Mouse (Mus musculus) spleen, postnatal 10 days (tissue): Measurements from ENCODE around the gene Itgb1.
A peak's percentile ranks its signal among the peaks of the same experiment; 100 is the strongest.

Source experiments
- DNase-seq, 2 experiments: peaks; one replicate each; pipeline ENCODE4 v3.0.0; 2021 to 2022; ENCODE audit warnings: low spot score in 2 of 2

The Itgb1 gene

DNA sequence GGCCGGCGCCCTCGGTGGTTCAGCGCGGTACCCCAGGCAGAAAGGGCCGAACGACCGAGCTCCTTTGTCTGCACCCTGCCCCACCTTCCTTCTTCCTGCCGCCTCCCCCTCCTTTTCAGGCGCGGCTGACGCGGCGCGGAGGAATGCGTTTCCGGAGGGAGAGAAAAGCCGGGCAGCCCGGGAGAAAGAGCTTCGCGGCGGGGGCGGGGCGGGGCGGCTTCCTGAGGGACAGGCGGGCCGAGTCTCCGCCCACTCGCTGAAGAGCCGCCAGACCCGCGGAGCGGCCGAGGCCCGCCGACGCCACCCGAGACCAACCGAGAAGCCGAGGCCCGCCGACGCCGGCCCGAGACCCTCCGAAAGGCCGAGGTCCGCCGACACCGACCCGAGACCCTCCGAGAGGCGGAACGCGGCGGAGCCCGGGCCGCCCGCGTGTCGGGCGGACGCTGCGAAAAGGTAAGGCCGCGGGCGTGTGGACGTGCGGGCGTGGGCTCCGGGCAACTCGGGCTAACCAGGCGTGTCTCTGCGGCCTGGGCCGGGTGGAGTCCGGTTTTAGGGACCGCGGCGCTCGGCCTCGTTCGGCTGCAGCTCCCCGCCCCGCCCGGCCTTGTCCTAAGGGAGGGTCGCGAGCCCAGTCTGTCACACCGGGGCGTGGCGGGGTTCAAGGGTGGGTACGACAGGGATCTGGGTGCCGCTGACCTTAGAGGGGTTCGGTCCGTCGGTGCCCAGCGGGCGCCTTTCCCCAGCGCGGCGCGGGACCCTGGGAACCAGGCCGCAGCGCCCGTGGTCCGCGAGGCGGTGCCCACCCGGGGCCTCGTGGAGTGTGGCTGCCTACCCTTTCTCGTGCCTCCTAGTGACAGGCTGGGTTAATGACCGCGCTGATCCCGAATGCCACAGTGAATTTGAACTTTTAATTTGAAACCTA lies at the start of gene Itgb1:
Itgb1 (plus strand) TSS at position 148 of the 922 bp plus-strand sequence.
- DNase-seq, result peak; percentile 85 to 89

DNA sequence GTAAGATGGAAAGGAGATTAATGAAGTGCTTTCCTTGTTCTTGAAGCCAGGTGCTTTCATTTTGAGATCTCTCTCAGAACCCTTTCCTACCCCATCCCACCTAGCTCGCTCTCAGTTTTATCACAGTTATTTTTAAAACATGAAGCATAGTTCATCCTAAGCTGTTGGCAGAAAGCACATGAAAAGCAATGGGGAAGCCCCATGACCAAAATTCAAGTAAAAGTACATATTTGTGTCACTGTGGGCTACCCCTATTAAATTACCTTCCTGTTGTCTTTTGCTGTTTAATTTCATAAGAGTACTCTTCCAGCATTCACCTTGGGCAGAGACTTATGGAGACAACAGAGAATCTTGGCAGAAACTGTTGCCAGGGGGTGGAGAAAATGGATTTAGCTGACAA lies 42.4 kb upstream of the Itgb1 start:
- DNase-seq, result no peak

DNA sequence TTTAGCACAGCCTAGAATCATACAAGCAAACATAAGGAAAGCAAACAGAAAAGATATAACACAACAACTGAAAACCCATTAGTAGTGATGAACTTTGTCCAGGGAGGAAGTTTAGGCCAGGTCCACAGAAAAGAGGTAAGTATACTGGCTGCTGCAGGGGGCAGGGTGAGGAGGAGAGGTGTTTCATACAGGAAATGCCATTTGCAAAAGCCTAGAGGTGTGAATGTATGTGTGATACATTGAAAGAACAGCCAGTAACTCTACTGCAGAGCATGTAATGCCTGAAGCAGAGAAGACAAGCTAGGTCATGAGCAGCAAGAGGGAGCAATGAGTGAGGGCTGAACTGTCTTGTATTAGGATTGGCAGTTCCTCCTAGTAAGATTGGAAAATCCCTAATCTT lies 40.0 kb upstream of the Itgb1 start:
- no peak for DNase-seq

DNA sequence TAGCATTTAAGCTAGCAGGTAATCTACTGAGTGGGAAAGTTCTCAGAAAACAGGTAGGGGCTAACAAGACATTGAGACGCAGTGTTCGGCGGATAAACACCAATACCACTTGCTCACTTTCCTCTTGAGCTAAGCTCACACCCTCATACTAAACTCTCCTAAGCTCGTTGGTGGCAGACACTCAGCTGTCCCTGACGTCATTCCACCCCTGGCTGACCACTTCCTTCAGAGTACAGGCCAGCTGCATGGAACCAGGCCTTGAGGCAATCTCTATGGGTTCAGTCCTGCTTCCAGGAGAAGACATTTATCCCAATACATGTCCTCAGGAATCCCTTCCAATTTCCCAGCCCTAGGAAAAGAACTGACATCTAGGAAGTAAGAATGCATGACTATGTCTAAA lies 39.0 kb upstream of the Itgb1 start:
- DNase-seq, result no peak

DNA sequence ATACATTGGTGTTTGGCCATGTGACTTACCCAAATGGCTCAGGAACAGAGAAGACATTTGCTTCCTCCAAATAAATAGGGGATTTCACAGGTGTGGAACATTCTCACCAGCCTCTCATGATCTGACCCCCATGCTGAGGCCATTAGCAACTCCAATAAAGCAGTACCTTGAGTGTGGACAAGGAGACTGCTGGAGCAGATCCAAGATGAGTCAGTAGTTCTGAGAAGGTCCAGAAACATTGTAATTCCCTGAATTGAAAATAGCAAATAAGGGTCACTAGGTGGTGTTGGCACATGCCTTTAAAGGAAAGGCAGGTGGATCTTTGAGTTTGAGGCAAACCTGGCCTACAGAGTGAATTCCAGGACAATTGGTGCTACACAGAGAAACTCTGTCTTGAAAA lies 37.4 kb upstream of the Itgb1 start:
- DNase-seq, result no peak

DNA sequence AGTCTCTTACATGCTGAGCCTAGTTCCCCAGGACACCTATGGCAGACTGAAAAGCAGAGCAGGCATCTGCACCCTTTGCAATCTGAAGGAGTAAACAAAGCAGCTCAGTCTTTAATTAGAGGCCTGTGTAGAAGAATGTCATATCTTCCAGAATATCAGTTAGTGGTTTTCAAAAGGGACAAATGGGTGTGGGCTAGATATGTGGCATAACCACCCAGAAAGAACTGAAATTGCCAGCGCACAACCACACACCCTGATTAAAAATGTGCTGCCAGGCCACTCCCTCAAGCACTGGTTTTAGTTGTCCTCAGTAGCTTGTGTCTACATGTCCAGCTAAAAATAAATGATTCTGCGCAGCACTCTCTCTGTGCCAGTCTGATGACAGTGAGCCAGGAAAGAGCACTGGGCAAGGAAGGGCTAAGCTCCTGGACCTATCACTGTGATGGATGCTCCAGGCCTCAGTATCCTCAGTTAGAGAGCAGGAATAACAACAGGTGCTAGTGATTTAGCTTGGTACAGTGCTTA lies 35.1 kb upstream of the Itgb1 start:
- DNase-seq, result no peak

DNA sequence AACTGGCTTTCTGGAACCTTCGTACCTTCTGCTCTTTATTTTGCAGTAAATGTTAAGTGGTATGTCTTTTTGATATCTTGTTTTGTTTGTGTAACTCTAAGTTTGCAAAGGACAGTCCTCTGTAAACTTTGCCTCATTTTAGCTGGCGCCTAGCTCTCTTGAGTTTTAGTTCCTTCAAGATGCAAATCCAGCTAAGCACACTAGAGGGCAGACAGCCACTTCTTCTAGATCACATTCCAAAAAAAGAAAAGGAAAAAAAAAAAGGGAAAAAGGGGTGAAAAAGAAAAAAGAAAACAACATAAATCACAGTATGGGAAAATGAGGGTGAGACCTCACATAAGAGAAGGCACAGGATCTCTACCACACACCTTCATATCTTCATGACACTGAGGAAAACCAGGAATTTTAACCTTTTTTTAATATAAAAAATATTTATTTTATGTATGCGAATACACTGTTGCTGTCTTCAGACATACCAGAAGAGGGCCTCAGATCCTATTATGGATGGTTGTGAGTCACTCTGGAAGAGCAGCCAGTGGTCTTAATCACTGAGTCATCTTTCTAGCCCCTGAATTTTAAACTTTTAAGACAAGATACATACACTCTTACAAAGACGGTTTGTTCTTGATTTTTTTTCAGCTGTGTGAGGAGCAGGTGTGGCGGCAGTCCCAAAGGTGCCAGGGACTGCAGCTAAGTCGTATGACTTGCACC lies 32.9 kb upstream of the Itgb1 start:
- DNase-seq, result peak in 1 of 2 experiments; percentile 33

DNA sequence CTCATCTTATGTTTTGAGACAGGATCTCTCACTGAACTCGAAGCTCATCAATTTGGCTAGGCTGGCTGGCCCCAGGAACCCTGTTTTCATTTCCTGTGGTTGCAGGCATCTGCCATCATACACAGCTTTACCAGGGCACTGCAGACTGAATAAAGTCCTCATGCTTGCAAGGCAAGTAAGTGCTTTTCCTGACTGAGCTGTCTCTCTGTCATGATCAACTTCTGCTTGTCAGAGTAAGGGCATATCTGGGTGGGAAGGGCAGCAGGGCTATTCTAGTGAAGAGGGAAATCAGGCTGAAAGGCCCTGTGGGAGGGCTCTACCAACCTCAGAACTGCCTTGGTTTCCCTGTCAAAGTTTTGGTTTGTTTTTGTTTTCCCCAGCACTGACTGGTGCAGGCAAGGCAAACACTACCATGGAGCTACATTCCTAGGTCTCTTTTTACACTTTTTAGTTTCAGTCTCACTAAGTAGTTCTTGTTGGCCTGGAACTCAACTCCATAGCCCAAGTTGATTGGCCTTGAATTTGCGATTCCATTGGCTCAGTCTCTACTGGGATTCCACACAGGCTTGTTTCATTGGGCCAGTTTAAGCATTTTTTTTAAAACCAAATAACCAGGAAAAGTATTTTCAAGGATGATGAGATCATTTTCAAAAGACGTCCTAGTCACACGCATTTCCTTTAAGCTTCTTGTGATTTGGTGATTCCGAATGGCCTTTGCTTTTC lies 31.7 kb upstream of the Itgb1 start:
- no peak for DNase-seq

DNA sequence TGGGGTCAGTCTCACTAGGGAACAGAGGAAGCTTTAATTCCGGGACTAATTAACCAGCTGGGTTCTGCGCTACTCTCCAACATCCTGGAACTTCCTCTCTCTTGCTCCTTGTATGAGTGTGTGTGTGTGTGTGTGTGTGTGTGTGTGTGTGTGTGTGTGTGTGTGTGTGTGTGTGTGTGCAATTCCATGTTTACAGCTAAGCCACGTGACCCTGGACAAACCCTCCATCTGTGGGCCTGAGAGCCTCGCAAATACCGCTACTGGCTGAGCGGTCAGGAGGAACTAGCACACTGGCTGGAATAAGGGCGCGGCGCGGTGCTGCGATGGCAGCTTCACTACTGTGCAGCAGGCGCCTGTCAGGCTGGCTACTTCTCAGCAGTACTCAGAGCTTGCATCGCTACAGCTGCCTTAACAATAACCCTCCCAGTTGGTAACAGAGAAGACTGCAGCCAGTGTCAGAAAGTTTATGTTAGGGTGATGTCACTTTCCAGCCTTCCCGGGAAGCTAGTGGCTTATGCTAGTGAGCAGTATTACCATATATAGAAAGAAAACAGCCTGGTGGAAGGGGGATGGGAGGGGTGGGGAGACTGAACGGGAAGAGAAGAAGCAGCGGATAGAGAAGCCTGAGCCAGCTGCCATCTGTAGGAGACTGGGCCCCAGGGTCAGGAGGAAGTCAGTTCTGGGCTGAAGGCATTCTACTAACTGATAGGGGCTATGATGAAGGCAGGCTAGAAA lies 30.9 kb upstream of the Itgb1 start:
- DNase-seq, result peak; percentile 21 to 59

DNA sequence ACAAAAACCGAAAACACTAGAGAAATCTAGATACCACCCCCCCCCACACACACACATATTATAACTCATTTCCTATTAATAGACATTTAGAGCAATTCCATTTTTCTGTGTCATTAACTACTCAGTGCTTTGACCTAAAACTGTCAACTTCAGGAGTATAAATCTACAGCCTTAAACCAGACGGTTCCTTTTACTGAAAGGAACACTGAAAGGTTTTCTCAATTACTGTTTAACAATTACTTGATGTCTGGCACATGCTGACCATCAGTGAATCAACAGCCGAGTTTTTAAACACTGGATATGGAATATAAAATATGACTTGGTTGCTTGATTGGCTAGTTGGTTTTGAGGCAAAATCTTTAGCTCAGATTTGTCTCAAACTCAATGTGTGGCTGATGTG lies 23.3 kb upstream of the Itgb1 start:
- DNase-seq, result no peak

DNA sequence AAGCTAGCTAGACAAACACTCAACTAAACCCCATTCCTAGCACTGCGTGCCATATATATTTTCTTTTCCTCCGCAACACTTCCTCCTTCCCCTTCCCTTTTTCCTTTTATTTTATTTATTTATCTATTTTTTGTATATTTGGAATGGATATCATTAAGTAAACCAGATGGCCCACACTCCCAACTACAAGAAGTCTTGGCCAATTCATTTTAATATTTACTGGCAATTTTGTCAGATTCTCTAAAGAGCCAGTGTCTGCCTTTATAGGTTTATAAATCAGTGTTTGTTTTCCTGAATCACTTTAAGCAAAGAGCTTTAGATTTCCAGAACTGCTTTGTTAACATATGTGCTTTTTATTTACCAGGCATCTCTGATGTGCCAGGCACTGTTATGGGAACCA lies 22.8 kb upstream of the Itgb1 start:
- no peak for DNase-seq

DNA sequence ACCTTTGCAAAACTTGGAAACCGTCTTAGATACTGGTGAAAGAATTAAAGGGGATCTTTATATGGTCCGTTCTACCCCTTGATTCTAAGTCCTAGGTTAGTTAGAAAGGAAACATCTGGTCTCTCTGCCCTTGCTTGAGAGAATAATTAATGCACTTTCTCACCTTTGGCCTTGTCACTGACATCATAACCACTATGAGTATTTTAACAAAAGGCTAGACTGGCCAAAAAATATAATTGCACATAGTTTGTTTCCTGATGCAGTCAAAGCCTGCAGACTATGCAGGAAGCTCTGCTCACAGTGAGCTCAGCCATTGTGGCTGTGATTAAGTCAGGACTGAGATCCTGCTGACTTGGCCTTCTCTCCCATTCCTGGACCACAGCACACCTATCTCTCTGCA lies 22.3 kb upstream of the Itgb1 start:
- no peak for DNase-seq

DNA sequence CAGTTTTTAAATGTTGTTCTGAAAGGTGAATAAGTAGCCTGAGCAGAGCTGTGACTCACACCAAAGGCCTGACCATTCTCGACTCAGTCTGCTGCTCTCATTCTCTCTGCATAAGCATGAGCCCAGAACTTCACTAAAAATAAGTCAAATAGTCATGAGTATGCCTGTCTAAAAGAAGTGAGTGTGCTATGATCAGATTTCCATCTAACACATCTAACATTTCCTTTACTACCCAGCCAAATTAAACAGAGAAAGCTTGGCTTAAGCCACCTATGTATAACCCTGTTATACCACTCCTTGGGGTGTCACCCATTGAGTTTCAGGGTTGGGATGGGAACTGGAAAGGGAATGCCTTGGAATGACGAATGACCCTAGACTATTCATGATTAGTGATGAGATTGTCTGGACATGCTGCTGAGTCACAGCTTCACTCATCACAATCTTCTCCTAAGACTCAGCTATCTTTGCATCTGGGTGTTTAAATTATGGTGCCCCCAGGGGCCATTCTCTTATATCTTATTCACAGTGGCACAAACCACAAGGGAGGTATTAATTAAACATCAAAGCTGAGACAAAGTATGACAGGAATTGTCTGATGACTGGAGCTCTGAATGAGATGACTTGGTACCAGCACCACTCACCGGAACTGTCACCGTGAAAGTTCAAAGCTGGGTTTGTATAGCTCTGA lies 18.7 kb upstream of the Itgb1 start:
- no peak for DNase-seq

DNA sequence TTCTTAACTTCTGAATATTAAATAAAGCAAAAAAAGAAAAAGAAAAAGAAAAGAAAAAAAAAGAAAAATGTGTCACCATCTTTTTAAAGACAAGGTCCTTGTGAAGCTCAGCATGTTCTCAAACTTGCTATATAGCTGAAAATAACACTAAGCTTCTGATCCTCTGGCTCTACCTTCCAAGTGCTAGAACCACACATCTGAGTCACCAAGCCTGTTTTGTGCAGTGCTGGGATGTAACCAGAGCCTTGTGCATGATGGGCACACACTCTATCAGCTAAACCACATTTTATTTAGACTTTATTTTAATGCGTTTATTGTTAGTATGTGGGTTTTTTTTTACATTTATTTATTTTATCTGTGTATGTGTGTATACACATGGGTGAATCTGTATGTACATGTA lies 13.6 kb upstream of the Itgb1 start:
- DNase-seq, result no peak

DNA sequence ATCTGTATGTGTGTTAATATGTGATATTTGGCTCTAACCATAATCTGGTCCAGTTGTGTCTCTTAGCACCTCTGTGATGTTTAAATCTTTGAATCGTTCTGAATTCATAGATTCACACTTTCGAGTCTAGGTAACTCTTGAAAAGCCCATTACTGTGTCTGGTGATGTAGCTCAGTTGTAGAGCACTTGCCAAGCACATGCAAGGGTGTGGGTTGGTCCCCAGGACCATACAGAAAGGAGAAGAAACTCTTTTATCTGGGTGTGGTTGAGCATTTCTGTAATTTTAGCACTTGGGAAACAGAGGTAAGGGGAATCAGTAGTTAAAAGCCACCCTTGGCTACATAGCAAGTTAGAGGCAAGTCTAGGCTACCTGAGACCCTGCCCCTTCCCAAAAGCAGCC lies 13.0 kb upstream of the Itgb1 start:
- DNase-seq, result no peak

DNA sequence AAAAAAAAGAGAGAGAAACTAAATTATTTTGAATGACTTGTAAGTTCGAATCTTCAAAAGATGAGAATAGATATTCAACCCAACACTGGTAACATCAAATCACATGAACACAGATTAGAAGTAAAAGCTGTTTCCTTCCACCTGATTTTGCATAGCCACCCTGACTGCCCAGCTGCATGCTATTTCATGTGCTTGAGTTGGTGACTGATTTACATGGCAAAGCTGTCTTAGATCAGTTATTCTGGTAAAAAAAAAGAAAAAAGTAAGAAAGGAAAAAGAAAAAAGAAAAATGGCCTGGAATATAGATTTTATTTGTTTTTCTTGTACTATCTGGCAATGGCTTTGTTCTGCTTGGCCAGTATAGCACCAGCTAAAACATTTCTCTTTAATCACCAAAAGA lies 12.5 kb upstream of the Itgb1 start:
- no peak for DNase-seq

DNA sequence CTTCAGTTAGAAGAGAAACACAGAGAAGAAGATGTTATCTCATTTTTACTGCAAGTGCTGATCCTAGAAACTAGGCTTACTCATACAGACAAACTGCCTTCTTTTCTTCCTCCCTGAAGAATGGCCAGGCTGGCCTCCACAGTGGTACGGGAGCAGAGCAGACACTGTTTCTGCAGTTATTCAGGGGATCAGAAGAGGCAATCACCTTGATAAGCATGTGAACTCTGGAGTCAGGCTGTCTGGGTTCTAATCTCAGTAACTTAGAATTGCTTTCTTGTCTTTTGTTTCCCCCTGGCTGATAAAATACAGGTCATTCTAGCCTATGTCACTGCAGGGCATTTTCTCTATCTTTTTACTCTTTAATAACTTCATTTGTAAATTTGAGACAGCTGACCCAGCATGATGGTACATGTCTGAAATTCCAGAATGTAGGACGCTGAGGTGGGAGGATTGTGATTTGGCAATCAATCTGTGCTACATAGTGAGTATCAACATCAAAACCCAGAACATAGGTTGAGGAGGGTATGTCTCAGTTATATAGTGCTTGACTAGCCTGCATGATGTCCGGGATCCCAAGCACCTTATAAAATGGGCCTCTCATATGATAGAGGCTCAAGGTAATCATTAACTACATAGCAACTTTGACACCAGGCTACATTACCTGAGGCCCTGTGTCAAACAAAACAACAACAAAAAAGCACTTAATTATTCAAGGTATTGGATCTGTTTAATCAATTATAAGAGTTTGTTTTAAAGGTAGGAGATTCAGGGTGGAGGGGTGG lies 9.4 kb upstream of the Itgb1 start:
- DNase-seq, result no peak

DNA sequence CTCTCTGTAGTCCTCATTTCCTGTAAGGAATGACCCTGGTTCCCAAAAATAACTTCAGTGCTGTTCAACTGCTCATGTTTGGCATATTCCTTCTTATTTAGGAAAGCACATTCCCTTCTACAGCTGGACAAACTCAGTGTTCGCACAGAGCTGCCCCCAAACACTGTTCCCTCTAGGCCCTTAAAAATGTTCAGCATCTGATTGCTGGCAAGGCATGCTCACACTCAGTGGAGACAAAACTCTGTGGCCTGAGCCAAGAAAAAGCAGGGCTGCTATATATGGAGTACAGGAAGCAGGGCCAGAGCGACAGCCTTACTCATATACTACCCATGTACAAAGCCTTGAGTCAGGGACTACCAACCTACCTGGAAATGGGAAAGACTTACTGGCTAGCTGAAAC lies 5.5 kb upstream of the Itgb1 start:
- no peak for DNase-seq

DNA sequence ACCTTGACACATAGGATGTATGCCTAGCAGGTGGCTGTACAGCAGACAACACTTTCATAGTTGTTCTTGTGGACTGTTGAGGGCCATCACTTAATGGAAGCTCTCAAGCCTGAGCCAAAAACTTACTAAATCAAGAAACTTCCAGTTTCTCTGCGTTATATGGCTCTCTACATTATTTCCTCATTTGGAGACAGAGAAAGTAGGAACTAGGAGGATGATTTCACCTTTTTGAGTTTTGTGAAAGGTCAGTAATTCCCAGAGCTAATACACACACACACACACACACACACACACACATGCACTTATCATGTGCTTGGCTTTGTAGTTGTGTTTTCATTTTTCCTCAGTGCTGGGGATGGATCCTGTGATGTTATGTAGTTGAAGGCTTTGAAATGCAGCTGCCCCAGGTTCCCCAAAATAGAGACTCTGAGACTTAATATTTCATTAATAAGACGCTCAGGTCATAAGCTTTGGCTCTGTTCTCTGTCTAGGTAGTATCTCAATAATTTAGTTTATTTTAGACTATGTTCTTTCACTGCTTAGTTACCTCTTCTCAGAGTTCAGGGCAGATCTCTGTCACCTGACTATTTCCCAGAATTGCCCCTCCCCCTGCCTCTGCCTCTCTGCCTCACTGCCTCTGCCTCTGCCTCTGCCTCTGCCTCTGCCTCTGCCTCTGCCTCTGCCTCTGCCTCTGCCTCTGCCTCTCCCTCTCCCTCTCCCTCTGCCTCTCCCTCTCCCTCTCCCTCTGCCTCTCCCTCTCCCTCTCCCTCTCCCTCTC lies 4.7 kb upstream of the Itgb1 start:
- no peak for DNase-seq
